Mouse (Mus musculus) hindbrain, embryonic 10.5 days (tissue): ENCODE measurements around the gene Ing2. TPM values are rescaled to one million over a fixed set of nuclear protein-coding genes. Genes with fewer than 3 reads are reported as not detected.

Source experiments
- DNase-seq: peaks from one replicate; pipeline ENCODE4 v3.0.0-alpha.2; 2017; ENCODE audit warnings: low spot score
- H3K27ac ChIP-seq: fragments of 300-500 bp; sonication (generic); 2 replicates; pipeline ENCODE4 v1.5.1; 2016; ENCODE audit warnings: mild to moderate bottlenecking, moderate library complexity
- H3K27me3 ChIP-seq: fragments of 300-500 bp; sonication (generic); 2 replicates; pipeline ENCODE4 v1.6.1; 2016; ENCODE audit warnings: mild to moderate bottlenecking; ENCODE audit not compliant: poor library complexity, insufficient read depth, severe bottlenecking
- H3K36me3 ChIP-seq: fragments of 300-500 bp; sonication (generic); 2 replicates; pipeline ENCODE4 v1.6.1; 2016; ENCODE audit warnings: mild to moderate bottlenecking, moderate library complexity
- H3K4me1 ChIP-seq: fragments of 300-500 bp; sonication (generic); replicated peaks from 2 replicates; pipeline ENCODE4 v1.6.1; 2016; ENCODE audit warnings: mild to moderate bottlenecking
- H3K4me3 ChIP-seq: fragments of 300-500 bp; sonication (generic); 2 replicates; pipeline ENCODE4 v1.5.1; 2016; ENCODE audit warnings: mild to moderate bottlenecking, moderate library complexity
- H3K9me3 ChIP-seq: fragments of 300-500 bp; sonication (generic); 2 replicates; pipeline ENCODE4 v1.6.1; 2016; ENCODE audit warnings: mild to moderate bottlenecking, moderate library complexity
- WGBS: fragments of 180-500 bp; shearing (Covaris S2); methylation state at CpG from one replicate; pipeline ENCODE4 v1.1.7; 2016; 5-methylcytosine and 5-hydroxymethylcytosine counted together
- polyA plus RNA-seq: library from polyadenylated mRNA; unstranded; fragments of >200 nt; fragmentation: Nextera tagmentation; extraction: Ambion mirVana; gene quantifications from 2 replicates; pipeline ENCODE4 v1.2.1, GENCODE M21; 2016

The Ing2 gene
- polyA plus RNA-seq, 1 experiment from 2014 or later = 11.7 TPM

- H3K36me3 ChIP-seq = no peaks in the 10 kb centered on the region
- no peak for DNase-seq
- WGBS = 46% methylated on average over 10 of the region's 10 CpGs
- no peak overlapping the region for H3K27ac ChIP-seq
- H3K9me3 ChIP-seq = peaks cover 17% of the 10 kb centered on the region; the same call in 1 of the 2 replicates
- H3K4me1 ChIP-seq = peaks cover 6% of the 10 kb centered on the region; the same call in 1 of the 2 replicates
- no peak overlapping the region for H3K4me3 ChIP-seq
- no peaks in the 10 kb centered on the region for H3K27me3 ChIP-seq
Measured at GRCm38 (mm10) chr8:47634791-47635341, 40.5 kb downstream of the Ing2 start.

- Histone ChIP-seq H3K36me3 (no peaks in the 10 kb centered on the region), H3K27ac (no peak overlapping the region), H3K27me3 (no peaks in the 10 kb centered on the region), H3K9me3 (no peaks in the 10 kb centered on the region), H3K4me1 (no peaks in the 10 kb centered on the region), H3K4me3 (no peak overlapping the region)
- 93% methylated on average over 1 of the region's 1 CpGs for WGBS
- no peak for DNase-seq
Measured at GRCm38 (mm10) chr8:47621144-47621543, 54.2 kb downstream of the Ing2 start.

Other genes starting within 250 kb of the Ing2 start
- gene Stox2, start 229.2 kb downstream of the Ing2 start, polyA plus RNA-seq = 18.4 and 23.2 TPM in 2 replicates
- gene Trappc11, start 142.1 kb downstream of the Ing2 start, polyA plus RNA-seq = 34.7 and 39.0 TPM in 2 replicates
- 43.8 and 48.6 TPM in 2 replicates for gene Rwdd4a, start 141.9 kb downstream of the Ing2 start, polyA plus RNA-seq
- gene Cdkn2aip, start 38.4 kb upstream of the Ing2 start, polyA plus RNA-seq = 39.2 and 39.9 TPM in 2 replicates
- 0.39 TPM in 1 of 2 replicates, not detected in the other for gene Cldn24, start 146.6 kb upstream of the Ing2 start, polyA plus RNA-seq
- not detected in 2 replicates for gene Cldn22, start 148.9 kb upstream of the Ing2 start, polyA plus RNA-seq